Mouse (Mus musculus) heart, embryonic 11.5 days (tissue): ENCODE results near the gene Usf1. TPM values are rescaled to one million over a fixed set of nuclear protein-coding genes. Genes with fewer than 3 reads are reported as not detected.
A peak's percentile ranks its signal among the peaks of the same experiment; 100 is the strongest.

Experiments
- ATAC-seq: fragments of 200-750 bp; cut with Nextera tagmentation; replicated peaks from 2 replicates; pipeline ENCODE4 v1.8.0; 2017; ENCODE audit warnings: moderate library complexity; ENCODE audit not compliant: insufficient number of reproducible peaks, low FRiP score, low TSS enrichment
- H3K27ac ChIP-seq: fragments of 300-500 bp; sonication (generic); 2 replicates; pipeline ENCODE4 v1.5.1; 2014; ENCODE audit warnings: mild to moderate bottlenecking, low read depth, low read length
- H3K27me3 ChIP-seq: fragments of 300-500 bp; sonication (generic); 2 replicates; pipeline ENCODE4 v1.6.1; 2014; ENCODE audit warnings: mild to moderate bottlenecking, low read length, mixed read lengths; ENCODE audit not compliant: control insufficient read depth, insufficient read depth
- H3K36me3 ChIP-seq: fragments of 300-500 bp; sonication (generic); 2 replicates; pipeline ENCODE4 v1.6.1; 2014; ENCODE audit warnings: mild to moderate bottlenecking, low read length, moderate library complexity, mixed read lengths; ENCODE audit not compliant: control insufficient read depth, insufficient read depth
- H3K4me1 ChIP-seq: fragments of 300-500 bp; sonication (generic); 2 replicates; pipeline ENCODE4 v1.6.1; 2014; ENCODE audit warnings: low read length; ENCODE audit not compliant: control insufficient read depth, insufficient read depth
- H3K4me2 ChIP-seq: fragments of 300-500 bp; sonication (generic); 2 replicates; pipeline ENCODE4 v1.6.1; 2014; ENCODE audit warnings: mild to moderate bottlenecking, moderate library complexity
- H3K4me3 ChIP-seq: fragments of 300-500 bp; sonication (generic); 2 replicates; pipeline ENCODE4 v1.5.1; 2014; ENCODE audit warnings: low read depth, low read length
- H3K9ac ChIP-seq: fragments of 300-500 bp; sonication (generic); 2 replicates; pipeline ENCODE4 v1.6.1; 2014; ENCODE audit warnings: mild to moderate bottlenecking, low read depth, low read length, moderate library complexity
- H3K9me3 ChIP-seq: fragments of 300-500 bp; sonication (generic); replicated peaks from 2 replicates; pipeline ENCODE4 v1.6.1; 2016; ENCODE audit warnings: low read length; ENCODE audit not compliant: control insufficient read depth
- WGBS: fragments of 180-500 bp; shearing (Covaris S2); extraction: QIAGEN DNeasy Blood & Tissue Kit; methylation state at CpG from one replicate; pipeline ENCODE4 v1.1.7; 2014; ENCODE audit not compliant: insufficient replicate concordance; 5-methylcytosine and 5-hydroxymethylcytosine counted together
- polyA plus RNA-seq: library from polyadenylated mRNA; unstranded; fragments of >200 nt; fragmentation: Nextera tagmentation; extraction: Ambion mirVana; gene quantifications from 2 replicates; pipeline ENCODE4 v1.2.1, GENCODE M21; 2014

Gene Usf1
- polyA plus RNA-seq, 1 experiment from 2014 or later = 53.3 TPM

- no peak for ATAC-seq
- H3K4me1 ChIP-seq = peaks cover 9% of the 10 kb centered on the region
- H3K4me3 ChIP-seq = no peak overlapping the region
- H3K36me3 ChIP-seq = peaks cover 16% of the 10 kb centered on the region
- H3K9ac ChIP-seq = no peak overlapping the region
- no peak overlapping the region for H3K4me2 ChIP-seq
- WGBS = 73% methylated on average over 8 of the region's 8 CpGs
- no peaks in the 10 kb centered on the region for H3K9me3 ChIP-seq
- no peaks in the 10 kb centered on the region for H3K27me3 ChIP-seq
- no peak overlapping the region for H3K27ac ChIP-seq
These were observed 11.5 kb downstream of the Usf1 start for GRCm38 (mm10) chr1:171422504-171423095.

DNA sequence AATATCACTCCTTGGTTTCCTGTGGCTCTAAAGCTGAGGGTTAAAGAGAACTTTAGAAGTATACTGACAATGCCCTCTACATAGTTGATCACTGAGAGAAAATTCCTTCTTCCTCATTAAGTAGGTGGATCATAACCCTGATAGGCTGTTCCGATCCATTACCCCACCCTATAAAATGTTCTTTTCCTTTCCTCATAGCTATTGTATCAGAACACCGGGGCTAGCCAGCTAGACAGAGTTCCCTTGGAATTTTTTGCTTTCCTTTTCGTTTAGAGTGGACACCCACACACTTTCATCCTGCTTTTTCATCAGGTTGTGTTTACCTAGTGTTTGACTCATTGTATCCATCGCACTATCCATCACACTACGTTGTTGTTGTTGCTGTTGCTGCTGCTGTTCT is 13.5 kb downstream of the Usf1 start:
- peaks cover 9% of the 10 kb centered on the region for H3K4me1 ChIP-seq
- no peak overlapping the region for H3K4me3 ChIP-seq
- no peak for ATAC-seq
- peak overlapping the region; percentile 38; the same call in 1 of the 2 replicates for H3K27ac ChIP-seq
- H3K9ac ChIP-seq = no peak overlapping the region
- H3K27me3 ChIP-seq = no peaks in the 10 kb centered on the region
- H3K9me3 ChIP-seq = no peaks in the 10 kb centered on the region
- peak overlapping the region; percentile 23 for H3K4me2 ChIP-seq
- H3K36me3 ChIP-seq = peaks cover 5% of the 10 kb centered on the region
- WGBS = 33% methylated on average over 5 of the region's 5 CpGs

DNA sequence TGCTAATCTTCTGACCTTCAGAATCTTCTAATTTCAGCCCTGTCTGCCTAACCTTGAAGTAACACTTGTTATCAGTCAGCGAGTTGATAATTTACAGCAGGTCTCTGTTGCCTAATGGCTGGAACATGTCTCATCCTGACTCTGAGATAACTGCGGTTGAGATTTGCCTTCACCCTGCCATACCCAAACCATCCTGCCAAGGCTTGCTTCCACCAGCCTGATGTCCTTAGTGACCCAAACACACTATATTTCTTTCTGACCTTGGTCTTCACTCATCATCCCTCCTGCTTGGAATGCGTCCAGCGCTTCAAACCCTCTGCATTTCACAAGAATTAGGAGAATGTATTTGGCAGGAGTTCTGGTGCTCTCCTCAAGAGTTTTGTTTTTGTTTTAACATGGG is 14.0 kb downstream of the Usf1 start:
- Histone ChIP-seq H3K9ac (no peak overlapping the region), H3K36me3 (peaks cover 4% of the 10 kb centered on the region), H3K9me3 (no peaks in the 10 kb centered on the region), H3K4me2 (peak overlapping the region; percentile 23), H3K27me3 (no peaks in the 10 kb centered on the region), H3K4me1 (peaks cover 9% of the 10 kb centered on the region), H3K27ac (peak overlapping the region; percentile 38; the same call in 1 of the 2 replicates), H3K4me3 (no peak overlapping the region)
- no peak for ATAC-seq
- 37% methylated on average over 4 of the region's 4 CpGs for WGBS

GRCm38 (mm10) chr1:171432158-171432557 is 21.0 kb downstream of the Usf1 start:
- Histone ChIP-seq H3K4me2 (no peak overlapping the region), H3K9me3 (no peaks in the 10 kb centered on the region), H3K9ac (no peak overlapping the region), H3K36me3 (no peaks in the 10 kb centered on the region), H3K27ac (no peak overlapping the region), H3K4me1 (no peaks in the 10 kb centered on the region), H3K27me3 (no peaks in the 10 kb centered on the region), H3K4me3 (no peak overlapping the region)
- WGBS = 78% methylated on average over 5 of the region's 5 CpGs
- no peak for ATAC-seq

- WGBS = 43% methylated on average over 7 of the region's 7 CpGs
- H3K27ac ChIP-seq = no peak overlapping the region
- no peaks in the 10 kb centered on the region for H3K9me3 ChIP-seq
- no peaks in the 10 kb centered on the region for H3K36me3 ChIP-seq
- no peak overlapping the region for H3K9ac ChIP-seq
- peaks cover 8% of the 10 kb centered on the region for H3K4me1 ChIP-seq
- ATAC-seq = no peak
- no peak overlapping the region for H3K4me2 ChIP-seq
- H3K27me3 ChIP-seq = no peaks in the 10 kb centered on the region
- no peak overlapping the region for H3K4me3 ChIP-seq
These were observed 24.2 kb downstream of the Usf1 start for GRCm38 (mm10) chr1:171435288-171435814.

- no peak overlapping the region for H3K27ac ChIP-seq
- H3K4me1 ChIP-seq = peaks cover 8% of the 10 kb centered on the region
- ATAC-seq = no peak
- H3K9ac ChIP-seq = no peak overlapping the region
- H3K4me2 ChIP-seq = no peak overlapping the region
- no peak overlapping the region for H3K4me3 ChIP-seq
- H3K9me3 ChIP-seq = no peaks in the 10 kb centered on the region
- H3K36me3 ChIP-seq = no peaks in the 10 kb centered on the region
- H3K27me3 ChIP-seq = no peaks in the 10 kb centered on the region
- WGBS = 61% methylated on average over 1 of the region's 1 CpGs
These were observed 24.9 kb downstream of the Usf1 start for GRCm38 (mm10) chr1:171435974-171436373.

DNA sequence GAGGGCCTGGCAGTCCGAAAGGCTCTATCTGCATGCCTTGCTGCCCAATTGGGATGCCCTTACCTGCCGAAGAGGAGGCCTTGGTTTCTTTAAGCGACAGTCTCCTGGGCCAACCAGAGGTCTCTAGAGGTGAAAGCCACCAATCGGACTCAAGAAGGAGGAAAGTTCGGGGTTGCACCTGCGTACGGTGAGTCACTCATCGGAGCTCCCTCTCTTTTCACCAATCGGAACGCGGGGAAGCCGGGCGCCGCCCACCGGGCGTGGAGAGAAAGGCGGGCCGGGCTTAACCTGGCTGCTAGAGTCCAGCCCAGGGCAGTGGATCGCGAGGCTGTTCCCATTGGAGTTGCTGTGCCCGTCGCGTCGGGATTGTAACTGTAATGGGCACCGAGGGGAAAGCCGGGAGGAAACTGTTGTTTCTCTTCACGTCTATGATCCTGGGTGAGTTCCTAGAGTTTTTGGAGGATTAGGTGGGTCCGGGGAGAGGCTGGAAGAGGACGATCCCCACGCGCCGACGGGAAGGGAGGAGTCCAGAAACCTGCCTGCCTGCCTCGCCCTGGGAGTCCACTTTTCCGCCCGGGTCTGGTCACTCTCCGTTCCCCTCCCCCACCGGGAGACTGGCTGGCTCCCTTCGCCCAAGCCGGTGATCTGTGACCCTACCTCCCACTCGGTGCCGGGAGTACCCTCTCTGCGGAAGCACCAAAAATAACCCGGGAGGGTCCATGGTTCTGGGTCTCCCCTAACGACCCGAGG is 26.3 kb downstream of the Usf1 start, which contains the start of gene F11r:
F11r (plus strand) TSS at position 272 of the 750 bp plus-strand sequence.
- WGBS = 2% methylated on average over 46 of the region's 46 CpGs
- no peaks in the 10 kb centered on the region for H3K36me3 ChIP-seq
- H3K4me1 ChIP-seq = peaks cover 22% of the 10 kb centered on the region

GRCm38 (mm10) chr1:171438014-171438670 is 27.0 kb downstream of the Usf1 start:
- Histone ChIP-seq H3K4me1 (peaks cover 22% of the 10 kb centered on the region), H3K9me3 (no peaks in the 10 kb centered on the region), H3K4me3 (peak overlapping the region; percentile 67), H3K4me2 (peak overlapping the region; percentile 80), H3K36me3 (no peaks in the 10 kb centered on the region), H3K27me3 (no peaks in the 10 kb centered on the region), H3K27ac (peak overlapping the region; percentile 70), H3K9ac (peak overlapping the region; percentile 80)
- peak; percentile 3; the same call in 1 of the 2 replicates for ATAC-seq
- under 1% methylated on average over 18 of the region's 18 CpGs for WGBS

More for the DNA sequence above, 26.3 kb downstream of the Usf1 start, which contains the start of gene F11r:
- H3K27ac ChIP-seq = peak within 1 kb of the TSS; percentile 70
- H3K4me3 ChIP-seq = peak within 1 kb of the TSS; percentile 67
- H3K9ac ChIP-seq = peak within 1 kb of the TSS; percentile 80
- H3K9me3 ChIP-seq = no peaks in the 10 kb centered on the region
- H3K4me2 ChIP-seq = peak within 1 kb of the TSS; percentile 80
- no peaks in the 10 kb centered on the region for H3K27me3 ChIP-seq
- peak; percentile 63 for ATAC-seq
